Mouse (Mus musculus): ENCODE measurements around the gene Tmem39b. TPM values are rescaled to one million over a fixed set of nuclear protein-coding genes. Genes with fewer than 3 reads are reported as not detected.

The Tmem39b gene
- polyA plus RNA-seq (2012; rRNA removed) = 273 and 283 TPM in 2 replicates

- Histone ChIP-seq H3K4me1 (ENCODE audit: control insufficient read depth, insufficient read depth, low read length) (peaks cover 4% of the 10 kb centered on the region), H3K36me3 (ENCODE audit: control insufficient read depth, insufficient read depth, low read length) (peaks cover 5% of the 10 kb centered on the region), H3K27me3 (ENCODE audit: control insufficient read depth, insufficient read depth, low read length) (no peaks in the 10 kb centered on the region), H3K27ac (ENCODE audit: control insufficient read depth, insufficient read depth, low read depth, low read length) (peak within 1 kb of the TSS; percentile 90), H3K4me3 (ENCODE audit: control insufficient read depth, low read depth, low read length) (peak within 1 kb of the TSS; percentile 93)
- TF ChIP-seq CTCF (IDR thresholded peaks at IDR 0.05; ENCODE audit: control insufficient read depth, insufficient read depth, insufficient replicate concordance, low read depth, low read length) = no peak
- TF ChIP-seq POLR2A (IDR thresholded peaks at IDR 0.05; ENCODE audit: control insufficient read depth, low read depth, low read length) = peak; percentile 65; the same call in 1 of the 2 replicates
Observed at GRCm38 (mm10) chr4:129696158-129696985, at the start of gene Tmem39b. TSS of gene Tmem39b (minus strand) at chr4:129696838.

- Histone ChIP-seq H3K36me3 (ENCODE audit: control insufficient read depth, insufficient read depth, low read length) (no peaks in the 10 kb centered on the region), H3K4me1 (ENCODE audit: control insufficient read depth, insufficient read depth, low read length) (peaks cover 5% of the 10 kb centered on the region), H3K27ac (ENCODE audit: control insufficient read depth, insufficient read depth, low read depth, low read length) (no peak overlapping the region), H3K27me3 (ENCODE audit: control insufficient read depth, insufficient read depth, low read length) (no peaks in the 10 kb centered on the region), H3K4me3 (ENCODE audit: control insufficient read depth, low read depth, low read length) (no peak overlapping the region)
- TF ChIP-seq POLR2A (IDR thresholded peaks at IDR 0.05; ENCODE audit: control insufficient read depth, low read depth, low read length) = no peak
- no peak for TF ChIP-seq CTCF (IDR thresholded peaks at IDR 0.05; ENCODE audit: control insufficient read depth, insufficient read depth, insufficient replicate concordance, low read depth, low read length)
Observed at GRCm38 (mm10) chr4:129746106-129746505, 49.5 kb upstream of the Tmem39b start.

- Histone ChIP-seq H3K4me3 (ENCODE audit: control insufficient read depth, low read depth, low read length) (peak overlapping the region; percentile 98), H3K27ac (ENCODE audit: control insufficient read depth, insufficient read depth, low read depth, low read length) (peak overlapping the region; percentile 98)
- TF ChIP-seq POLR2A (IDR thresholded peaks at IDR 0.05; ENCODE audit: control insufficient read depth, low read depth, low read length) = no peak
- no peak for TF ChIP-seq CTCF (IDR thresholded peaks at IDR 0.05; ENCODE audit: control insufficient read depth, insufficient read depth, insufficient replicate concordance, low read depth, low read length)
Observed at GRCm38 (mm10) chr4:129743494-129743893, 46.9 kb upstream of the Tmem39b start.

GRCm38 (mm10) chr4:129743010-129743390, 46.4 kb upstream of the Tmem39b start:
- TF ChIP-seq POLR2A (IDR thresholded peaks at IDR 0.05; ENCODE audit: control insufficient read depth, low read depth, low read length) (no peak), CTCF (IDR thresholded peaks at IDR 0.05; ENCODE audit: control insufficient read depth, insufficient read depth, insufficient replicate concordance, low read depth, low read length) (no peak)
- Histone ChIP-seq H3K4me1 (ENCODE audit: control insufficient read depth, insufficient read depth, low read length) (peaks cover 10% of the 10 kb centered on the region), H3K36me3 (ENCODE audit: control insufficient read depth, insufficient read depth, low read length) (no peaks in the 10 kb centered on the region), H3K27me3 (ENCODE audit: control insufficient read depth, insufficient read depth, low read length) (no peaks in the 10 kb centered on the region), H3K4me3 (ENCODE audit: control insufficient read depth, low read depth, low read length) (peak overlapping the region; percentile 98), H3K27ac (ENCODE audit: control insufficient read depth, insufficient read depth, low read depth, low read length) (peak overlapping the region; percentile 98)

More at GRCm38 (mm10) chr4:129743494-129743893, 46.9 kb upstream of the Tmem39b start:
- Histone ChIP-seq H3K4me1 (ENCODE audit: control insufficient read depth, insufficient read depth, low read length) (peaks cover 10% of the 10 kb centered on the region), H3K36me3 (ENCODE audit: control insufficient read depth, insufficient read depth, low read length) (no peaks in the 10 kb centered on the region), H3K27me3 (ENCODE audit: control insufficient read depth, insufficient read depth, low read length) (no peaks in the 10 kb centered on the region)

- H3K4me1 ChIP-seq (ENCODE audit: control insufficient read depth, insufficient read depth, low read length) = peaks cover 10% of the 10 kb centered on the region
- TF ChIP-seq CTCF (IDR thresholded peaks at IDR 0.05; ENCODE audit: control insufficient read depth, insufficient read depth, insufficient replicate concordance, low read depth, low read length) (no peak), POLR2A (IDR thresholded peaks at IDR 0.05; ENCODE audit: control insufficient read depth, low read depth, low read length) (peak; percentile 78)
- H3K36me3 ChIP-seq (ENCODE audit: control insufficient read depth, insufficient read depth, low read length) = no peaks in the 10 kb centered on the region
- peak within 1 kb of the TSS; percentile 98 for H3K4me3 ChIP-seq (ENCODE audit: control insufficient read depth, low read depth, low read length)
- no peaks in the 10 kb centered on the region for H3K27me3 ChIP-seq (ENCODE audit: control insufficient read depth, insufficient read depth, low read length)
- peak within 1 kb of the TSS; percentile 98 for H3K27ac ChIP-seq (ENCODE audit: control insufficient read depth, insufficient read depth, low read depth, low read length)
Observed at GRCm38 (mm10) chr4:129742232-129743009, 45.8 kb upstream of the Tmem39b start, which contains the start of gene Khdrbs1. TSS of gene Khdrbs1 (minus strand) at chr4:129742303.

- no peaks in the 10 kb centered on the region for H3K36me3 ChIP-seq (ENCODE audit: control insufficient read depth, insufficient read depth, low read length)
- H3K27me3 ChIP-seq (ENCODE audit: control insufficient read depth, insufficient read depth, low read length) = no peaks in the 10 kb centered on the region
- H3K27ac ChIP-seq (ENCODE audit: control insufficient read depth, insufficient read depth, low read depth, low read length) = peak overlapping the region; percentile 98
- peak overlapping the region; percentile 98 for H3K4me3 ChIP-seq (ENCODE audit: control insufficient read depth, low read depth, low read length)
- TF ChIP-seq POLR2A (IDR thresholded peaks at IDR 0.05; ENCODE audit: control insufficient read depth, low read depth, low read length) (no peak), CTCF (IDR thresholded peaks at IDR 0.05; ENCODE audit: control insufficient read depth, insufficient read depth, insufficient replicate concordance, low read depth, low read length) (no peak)
- H3K4me1 ChIP-seq (ENCODE audit: control insufficient read depth, insufficient read depth, low read length) = peaks cover 10% of the 10 kb centered on the region
Observed at GRCm38 (mm10) chr4:129741974-129742231, 45.3 kb upstream of the Tmem39b start.
